Mouse (Mus musculus): ENCODE data around the gene Slc16a3. TPM values are rescaled to one million over a fixed set of nuclear protein-coding genes. Genes with fewer than 3 reads are reported as not detected.

Slc16a3 gene
- polyA plus RNA-seq (2014; fragmentation: Illumina TruSeq; extraction: RNeasy Lipid Tissue Mini Kit (QIAGEN cat#74804); ENCODE audit: insufficient read depth, low read depth, low replicate concordance): 8.0 TPM

GRCm38 (mm10) chr11:120948328-120948727 is at the start of gene Slc16a3:
Slc16a3 (plus strand) TSS chr11:120948480.

DNA sequence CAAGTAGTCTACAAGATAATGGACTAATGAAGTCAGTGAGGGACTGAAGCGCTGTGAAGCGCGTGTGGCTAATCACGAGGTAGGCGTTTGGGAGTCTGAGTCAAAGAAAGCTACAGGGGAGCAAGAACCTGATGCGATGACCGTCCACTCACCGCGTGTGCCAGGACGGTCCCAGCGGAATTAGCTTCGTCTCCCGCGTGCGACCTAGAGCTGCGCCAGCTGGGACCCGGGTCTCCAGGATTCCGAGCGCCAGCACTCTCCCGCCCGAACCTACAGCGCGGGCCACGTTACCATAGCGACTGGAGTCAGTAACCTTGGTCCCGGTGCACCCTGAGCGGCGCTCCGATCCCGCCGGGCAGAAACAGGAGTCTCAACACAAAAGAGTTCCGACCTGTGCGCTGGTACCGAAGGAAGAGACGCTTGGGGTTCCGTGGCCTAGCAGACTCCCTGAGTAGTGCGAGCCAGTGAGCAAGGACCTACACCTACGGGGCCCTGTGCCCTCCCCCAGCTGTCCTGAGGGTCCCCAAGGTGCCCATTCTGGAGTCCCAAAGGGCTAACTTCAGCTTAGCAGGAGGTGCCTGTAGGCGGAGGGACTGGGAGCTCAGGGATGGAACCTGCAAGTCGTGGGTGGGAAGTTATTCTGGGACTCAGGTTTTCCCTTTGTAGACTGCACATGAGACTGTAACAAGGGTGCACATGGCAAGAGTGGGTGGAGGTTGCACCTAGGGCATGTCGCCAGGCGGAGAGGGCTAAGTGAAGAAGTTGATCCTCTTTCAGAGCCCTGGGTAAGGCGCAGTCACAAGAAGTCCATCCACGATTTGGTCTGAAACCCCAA is 15.5 kb upstream of the Slc16a3 start, which contains the start of gene Ccdc57:
TSS of gene Ccdc57 (minus strand) at position 309 of the 835 bp plus-strand sequence.

GRCm38 (mm10) chr11:120990951-120991526 is 42.8 kb downstream of the Slc16a3 start, which contains the start of gene Csnk1d:
Csnk1d (minus strand) TSS chr11:120991330.

Other genes with a start within 250 kb of the Slc16a3 start
- gene Cenpx, start 234.7 kb upstream of the Slc16a3 start, polyA plus RNA-seq (2014; fragmentation: Illumina TruSeq; extraction: RNeasy Lipid Tissue Mini Kit (QIAGEN cat#74804); ENCODE audit: insufficient read depth, low read depth, low replicate concordance): 82.4 TPM
- 15.4 TPM for gene Lrrc45, start 234.6 kb upstream of the Slc16a3 start, polyA plus RNA-seq (2014; fragmentation: Illumina TruSeq; extraction: RNeasy Lipid Tissue Mini Kit (QIAGEN cat#74804); ENCODE audit: insufficient read depth, low read depth, low replicate concordance)
- 44.3 TPM for gene Rac3, start 227.0 kb upstream of the Slc16a3 start, polyA plus RNA-seq (2014; fragmentation: Illumina TruSeq; extraction: RNeasy Lipid Tissue Mini Kit (QIAGEN cat#74804); ENCODE audit: insufficient read depth, low read depth, low replicate concordance)
- gene Dcxr, start 221.2 kb upstream of the Slc16a3 start, polyA plus RNA-seq (2014; fragmentation: Illumina TruSeq; extraction: RNeasy Lipid Tissue Mini Kit (QIAGEN cat#74804); ENCODE audit: insufficient read depth, low read depth, low replicate concordance): 185 TPM
- gene Cbr2, start 216.4 kb upstream of the Slc16a3 start, polyA plus RNA-seq (2014; fragmentation: Illumina TruSeq; extraction: RNeasy Lipid Tissue Mini Kit (QIAGEN cat#74804); ENCODE audit: insufficient read depth, low read depth, low replicate concordance): 5,777 TPM
- gene Hmga1b, start 185.7 kb upstream of the Slc16a3 start, polyA plus RNA-seq (2014; fragmentation: Illumina TruSeq; extraction: RNeasy Lipid Tissue Mini Kit (QIAGEN cat#74804); ENCODE audit: insufficient read depth, low read depth, low replicate concordance): 0.87 TPM
- gene Rfng, start 164.3 kb upstream of the Slc16a3 start, polyA plus RNA-seq (2014; fragmentation: Illumina TruSeq; extraction: RNeasy Lipid Tissue Mini Kit (QIAGEN cat#74804); ENCODE audit: insufficient read depth, low read depth, low replicate concordance): 18.4 TPM
- 62.0 TPM for gene Gps1, start 164.2 kb upstream of the Slc16a3 start, polyA plus RNA-seq (2014; fragmentation: Illumina TruSeq; extraction: RNeasy Lipid Tissue Mini Kit (QIAGEN cat#74804); ENCODE audit: insufficient read depth, low read depth, low replicate concordance)
- gene Dus1l, start 152.1 kb upstream of the Slc16a3 start, polyA plus RNA-seq (2014; fragmentation: Illumina TruSeq; extraction: RNeasy Lipid Tissue Mini Kit (QIAGEN cat#74804); ENCODE audit: insufficient read depth, low read depth, low replicate concordance): 23.6 TPM
- 145 TPM for gene Fasn, start 123.9 kb upstream of the Slc16a3 start, polyA plus RNA-seq (2014; fragmentation: Illumina TruSeq; extraction: RNeasy Lipid Tissue Mini Kit (QIAGEN cat#74804); ENCODE audit: insufficient read depth, low read depth, low replicate concordance)
- 2.1 TPM for gene Ccdc57, start 15.6 kb upstream of the Slc16a3 start, polyA plus RNA-seq (2014; fragmentation: Illumina TruSeq; extraction: RNeasy Lipid Tissue Mini Kit (QIAGEN cat#74804); ENCODE audit: insufficient read depth, low read depth, low replicate concordance)
- 48.8 TPM for gene Csnk1d, start 42.9 kb downstream of the Slc16a3 start, polyA plus RNA-seq (2014; fragmentation: Illumina TruSeq; extraction: RNeasy Lipid Tissue Mini Kit (QIAGEN cat#74804); ENCODE audit: insufficient read depth, low read depth, low replicate concordance)
- 9.5 TPM for gene Cd7, start 90.9 kb downstream of the Slc16a3 start, polyA plus RNA-seq (2014; fragmentation: Illumina TruSeq; extraction: RNeasy Lipid Tissue Mini Kit (QIAGEN cat#74804); ENCODE audit: insufficient read depth, low read depth, low replicate concordance)
- gene Sectm1b, start 115.1 kb downstream of the Slc16a3 start, polyA plus RNA-seq (2014; fragmentation: Illumina TruSeq; extraction: RNeasy Lipid Tissue Mini Kit (QIAGEN cat#74804); ENCODE audit: insufficient read depth, low read depth, low replicate concordance): not detected
- gene Sectm1a, start 132.7 kb downstream of the Slc16a3 start, polyA plus RNA-seq (2014; fragmentation: Illumina TruSeq; extraction: RNeasy Lipid Tissue Mini Kit (QIAGEN cat#74804); ENCODE audit: insufficient read depth, low read depth, low replicate concordance): 0.18 TPM
- gene Tex19.2, start 170.2 kb downstream of the Slc16a3 start, polyA plus RNA-seq (2014; fragmentation: Illumina TruSeq; extraction: RNeasy Lipid Tissue Mini Kit (QIAGEN cat#74804); ENCODE audit: insufficient read depth, low read depth, low replicate concordance): not detected
- gene Tex19.1, start 197.7 kb downstream of the Slc16a3 start, polyA plus RNA-seq (2014; fragmentation: Illumina TruSeq; extraction: RNeasy Lipid Tissue Mini Kit (QIAGEN cat#74804); ENCODE audit: insufficient read depth, low read depth, low replicate concordance): not detected
- gene Uts2r, start 211.8 kb downstream of the Slc16a3 start, polyA plus RNA-seq (2014; fragmentation: Illumina TruSeq; extraction: RNeasy Lipid Tissue Mini Kit (QIAGEN cat#74804); ENCODE audit: insufficient read depth, low read depth, low replicate concordance): not detected